Mouse (Mus musculus) CD8-positive naive resting alpha-beta T cell, adult 2 months (primary cell): ENCODE results near the gene Zc3h4.

ENCODE experiments used
- DNase-seq, 2 experiments: peaks; one replicate each; pipeline ENCODE4 v3.0.0; 2022; ENCODE audit warnings: low read depth in 2 of 2, low spot score in 2 of 2

Gene Zc3h4

DNA sequence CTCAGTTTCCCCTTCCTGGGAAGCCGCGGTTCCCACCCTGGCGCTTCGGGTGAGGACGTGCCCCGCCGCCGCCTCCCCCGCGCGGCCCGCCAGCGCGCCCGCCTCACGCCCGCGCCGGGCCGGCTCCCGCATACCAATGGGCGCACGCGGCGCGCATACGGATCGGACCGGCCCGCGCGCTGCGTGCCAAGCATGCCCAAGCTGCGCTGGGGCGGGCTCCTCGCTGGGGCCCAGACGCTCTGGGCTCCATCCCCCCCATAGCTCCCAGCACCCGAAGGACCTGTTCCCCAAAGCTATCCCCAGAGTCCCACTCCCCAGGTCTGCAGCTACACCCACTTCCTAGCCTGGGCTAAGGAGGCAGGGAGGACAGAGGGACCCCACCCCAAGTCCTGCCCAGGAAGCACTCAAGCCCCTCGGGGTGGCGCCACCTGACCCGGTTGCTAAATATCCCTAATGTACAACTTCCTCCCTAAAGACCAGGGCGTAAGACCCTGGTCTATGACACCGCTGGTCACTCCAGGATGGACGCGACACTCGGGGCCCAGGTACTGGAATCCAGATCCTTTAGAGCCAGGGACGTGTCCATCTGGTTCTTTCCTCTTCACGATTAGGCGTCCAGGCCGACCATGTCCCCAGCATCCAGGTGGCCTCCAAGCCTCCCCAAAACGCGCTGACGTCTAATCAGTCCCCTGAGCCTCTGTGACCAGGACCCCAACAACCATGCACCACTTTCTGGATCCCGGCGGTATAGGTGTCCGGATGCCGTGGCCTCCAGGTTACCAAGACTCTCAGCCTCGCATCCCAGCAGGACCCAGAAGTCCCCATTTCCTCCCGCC is 75.3 kb downstream of the Zc3h4 start:
- DNase-seq: no peak

DNA sequence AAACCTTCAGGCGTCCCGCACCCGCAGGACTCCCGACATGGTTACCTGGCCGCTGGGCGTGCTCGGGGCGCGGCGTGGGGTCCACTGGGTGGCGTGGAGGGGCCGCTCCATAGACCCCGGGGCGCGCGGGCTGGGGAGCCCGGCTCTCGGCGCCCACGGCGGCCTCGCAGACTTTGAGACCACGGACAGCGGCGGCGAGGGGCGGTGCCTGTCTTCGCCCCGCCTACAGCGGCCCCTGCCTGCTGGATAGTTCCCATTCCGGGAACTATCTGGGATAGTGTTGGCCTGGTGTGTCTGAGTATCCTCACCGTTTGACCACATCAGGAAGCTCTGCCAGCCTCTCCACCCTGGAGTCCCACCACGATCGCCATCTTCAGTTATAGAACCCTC is 75.9 kb downstream of the Zc3h4 start:
- no peak for DNase-seq

DNA sequence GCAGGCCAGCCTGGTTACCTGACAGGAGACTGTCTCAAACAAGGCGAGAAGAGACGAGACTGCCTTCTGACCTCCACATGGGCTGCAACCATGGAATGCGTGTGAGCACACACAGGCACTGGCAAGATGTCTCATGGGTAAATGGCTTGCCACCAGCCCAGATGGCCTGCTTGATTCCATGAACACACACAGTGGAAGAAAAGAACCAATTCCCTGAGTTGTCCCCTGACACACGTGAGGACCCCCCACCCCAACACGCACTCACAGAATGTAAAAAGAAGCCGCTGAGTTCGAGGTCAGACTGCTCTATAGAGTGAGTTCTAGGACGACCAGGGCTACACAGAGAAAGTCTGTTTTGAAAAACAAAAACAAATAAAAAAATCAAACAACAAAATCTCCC is 76.9 kb downstream of the Zc3h4 start, which contains the start of gene Npas1:
Npas1 (minus strand) TSS at position 101 of the 400 bp plus-strand sequence.
- no peak for DNase-seq
